Mouse (Mus musculus) left cerebral cortex, postnatal 14 days (tissue): Measurements from ENCODE around the gene Vps51. TPM values are rescaled to one million over a fixed set of nuclear protein-coding genes. Genes with fewer than 3 reads are reported as not detected.
A peak's percentile ranks its signal among the peaks of the same experiment; 100 is the strongest.

Experiments
- DNase-seq, 2 experiments: peaks; one replicate each; pipeline ENCODE4 v3.0.0; 2021 to 2022; ENCODE audit warnings: low spot score in 2 of 2, mixed read lengths in 1 of 2
- intact Hi-C: fragments of 180-260 bp; cut with DNase I; formaldehyde crosslinking; loops from one replicate; pipeline ENCODE4 v1.15.1; 2025
- microRNA-seq, 2 experiments: library from miRNA; unstranded; fragments of <30 nt; microRNA quantifications; one replicate each; pipeline ENCODE4 v1.2.0; 2022
- total RNA-seq, 2 experiments: library from RNA; stranded (reverse); gene quantifications; 2 replicates each; pipeline ENCODE4 v1.2.3; 2021

Vps51 gene
- total RNA-seq, 2 experiments from 2014 or later: 73.9 to 87.1 TPM

DNA sequence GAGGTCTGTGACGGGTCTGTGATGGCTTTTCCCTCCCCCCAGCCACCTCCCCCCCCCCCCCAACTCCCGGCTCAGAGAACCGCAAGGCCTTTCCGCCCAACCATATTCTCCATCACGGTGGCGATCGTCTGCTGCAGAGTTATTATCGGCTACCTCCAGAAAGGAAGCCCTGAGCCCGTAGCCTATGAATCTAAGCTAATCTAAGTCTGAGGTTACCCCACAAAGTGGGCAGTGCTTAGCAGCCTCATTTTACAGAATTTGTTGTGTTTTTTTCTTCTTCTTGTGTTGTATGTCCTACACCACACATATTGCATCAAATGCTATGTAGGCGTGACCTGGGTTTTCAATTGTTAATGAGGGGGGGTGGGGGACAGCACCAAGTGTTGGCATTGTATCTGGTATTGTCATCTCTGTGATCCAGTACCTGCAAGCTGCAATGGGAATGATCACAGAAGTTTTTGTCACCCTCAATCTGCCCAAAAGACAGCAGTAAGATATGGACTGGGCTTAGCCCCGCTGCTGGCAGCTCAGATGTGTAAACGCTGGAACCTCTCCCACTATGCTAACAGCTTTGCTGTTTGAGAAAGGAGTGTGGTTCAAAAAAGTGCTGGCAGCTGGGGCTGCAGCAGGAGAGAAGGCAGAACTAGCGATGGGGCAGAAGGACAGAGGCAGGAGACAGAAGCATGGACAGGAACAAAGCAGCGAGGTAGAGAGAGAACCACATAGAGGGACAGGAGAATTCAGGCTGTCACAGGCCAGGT is 46.3 kb downstream of the Vps51 start:
- intact Hi-C loops: no loop called here
- no peak for DNase-seq

GRCm38 (mm10) chr19:6029426-6029825 is 47.6 kb downstream of the Vps51 start:
- intact Hi-C loops: no loop called here
- no peak for DNase-seq

DNA sequence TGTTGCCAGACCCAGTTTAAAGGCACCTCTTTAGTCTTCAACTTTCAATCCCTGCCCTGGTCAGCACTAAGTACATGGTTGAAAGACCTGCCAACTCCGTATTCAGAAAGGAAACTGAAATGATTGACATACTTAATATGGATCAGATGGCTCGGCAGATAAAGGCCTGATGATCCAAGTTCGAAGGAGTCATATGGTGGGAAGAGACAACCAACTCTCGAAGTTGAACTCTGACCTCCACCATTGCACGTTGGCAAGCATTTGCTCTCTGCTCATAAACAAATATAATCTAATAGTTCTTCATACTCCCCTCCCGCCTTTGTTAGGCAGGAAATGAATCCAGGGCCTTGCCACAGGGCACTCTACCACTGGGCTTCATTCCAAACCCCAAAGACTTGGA is 48.0 kb downstream of the Vps51 start:
- intact Hi-C loops: no loop called here
- no peak for DNase-seq

DNA sequence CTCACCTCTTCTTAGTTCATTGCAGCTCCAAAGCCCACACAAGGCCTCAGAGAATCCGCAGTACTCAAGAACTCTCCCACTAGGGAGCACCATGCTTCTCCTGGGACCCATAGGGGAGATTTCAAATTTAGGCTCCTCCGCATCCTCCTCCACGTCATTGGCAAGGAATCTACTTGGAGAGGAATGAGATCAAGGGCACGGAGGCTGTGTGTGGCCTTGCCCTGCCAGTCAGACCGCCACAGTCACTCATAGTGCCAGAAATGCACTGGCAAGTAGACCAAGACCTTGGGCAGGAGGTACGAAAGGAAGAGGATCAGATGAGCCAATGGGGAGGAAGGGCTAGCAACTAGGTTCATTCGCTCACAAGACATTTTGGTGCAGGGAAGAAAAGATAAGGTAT is 53.1 kb downstream of the Vps51 start:
- no peak for DNase-seq
- intact Hi-C loops: no loop called here

GRCm38 (mm10) chr19:6023059-6023458 is 54.0 kb downstream of the Vps51 start:
- DNase-seq: no peak
- intact Hi-C loops: no loop called here

GRCm38 (mm10) chr19:6020276-6020675 is 56.8 kb downstream of the Vps51 start:
- intact Hi-C loops: no loop called here
- DNase-seq: no peak

DNA sequence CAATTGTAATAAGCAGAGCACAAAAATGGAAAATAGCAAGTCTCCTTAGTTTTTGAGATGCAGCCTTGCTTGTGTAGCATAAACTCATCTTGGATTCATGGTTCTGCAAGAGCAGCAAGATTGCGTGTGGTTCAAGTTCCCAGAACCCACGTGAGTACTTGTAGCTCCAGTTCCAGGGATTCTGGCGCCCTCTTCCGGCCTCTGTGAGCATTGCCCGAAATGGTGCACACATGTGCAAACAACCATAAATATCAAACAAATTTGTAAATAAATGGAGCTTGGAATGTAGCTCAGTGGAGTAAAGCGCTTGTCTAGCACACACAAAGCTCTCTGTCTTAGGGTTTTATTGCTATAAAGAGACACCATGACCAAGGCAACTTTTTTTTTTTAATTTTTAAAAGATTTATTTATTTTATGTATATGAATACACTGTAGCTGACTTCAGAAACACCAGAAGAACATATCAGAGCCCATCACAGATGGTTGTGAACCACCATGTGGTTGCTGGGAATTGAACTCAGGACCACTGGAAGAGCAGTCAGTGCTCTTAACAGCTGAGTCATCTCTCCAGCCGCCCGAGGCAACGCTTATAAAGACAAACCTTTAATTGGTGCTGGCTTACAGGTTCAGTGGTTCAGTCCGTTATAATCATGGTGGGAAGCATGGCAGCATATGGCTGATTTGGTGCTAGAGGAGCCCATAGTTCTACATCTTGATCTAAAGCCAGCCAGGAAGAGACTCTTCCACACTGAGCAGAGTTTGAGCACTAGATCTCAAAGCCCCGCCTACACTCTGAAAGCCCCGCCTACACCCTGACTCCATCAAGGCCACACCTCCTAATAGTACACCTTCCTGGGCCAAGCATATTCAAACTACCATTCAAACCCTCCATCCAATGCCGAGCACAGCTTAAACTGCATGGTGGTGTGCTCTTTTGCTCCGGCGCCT is 58.6 kb downstream of the Vps51 start:
- intact Hi-C loops: loop anchor here (2.0 to 5.0 kb wide), 2 partner anchors 54 to 96 kb away; partner anchors contain the start of genes Cdc42ep2 and Pola2
- peak; percentile 88 to 91 for DNase-seq

Small RNAs within 50 kb of the gene (microRNA-seq; reads per million reads assigned to microRNA genes)
- gene Mir6988: 2.6 to 4.0 reads per million in 2 experiments

Other genes starting within 250 kb of the Vps51 start
- gene Frmd8, start 202.0 kb downstream of the Vps51 start, total RNA-seq: 10 to 100 TPM; 11.1 to 12.1 TPM
- 1 to 10 TPM; 2.8 to 3.0 TPM for gene Slc25a45, start 199.4 kb downstream of the Vps51 start, total RNA-seq
- gene Tigd3, start 183.1 kb downstream of the Vps51 start, total RNA-seq: 1 to 10 TPM; 5.6 to 5.9 TPM
- 10 to 100 TPM; 87.6 to 90.4 TPM for gene Dpf2, start 164.2 kb downstream of the Vps51 start, total RNA-seq
- 1 to 10 TPM; 7.1 to 8.0 TPM for gene Cdc42ep2, start 152.4 kb downstream of the Vps51 start, total RNA-seq
- 1 to 10 TPM; 6.2 to 6.6 TPM for gene Pola2, start 113.0 kb downstream of the Vps51 start, total RNA-seq
- gene Slc22a20, start 91.1 kb downstream of the Vps51 start, total RNA-seq: not detected
- 10 to 100 TPM; 14.5 to 17.4 TPM for gene Capn1, start 61.3 kb downstream of the Vps51 start, total RNA-seq
- 10 to 100 TPM; 41.2 to 44.4 TPM for gene Syvn1, start 30.7 kb downstream of the Vps51 start, total RNA-seq
- 10 to 100 TPM; 49.8 to 54.3 TPM for gene Mrpl49, start 19.4 kb downstream of the Vps51 start, total RNA-seq
- gene Fau, start 19.4 kb downstream of the Vps51 start, total RNA-seq: 100 to 1,000 TPM; 597 to 658 TPM
- gene Znhit2, start 16.0 kb downstream of the Vps51 start, total RNA-seq: 10 to 100 TPM; 39.4 to 41.7 TPM
- 10 to 100 TPM; 41.3 to 46.1 TPM for gene Tm7sf2, start 8.9 kb downstream of the Vps51 start, total RNA-seq
- gene Tmem262, start 2.8 kb upstream of the Vps51 start, total RNA-seq: not detected
- 1 to 10 TPM in 1 of 2 experiments, under 1 TPM in 1; 0.59 to 1.3 TPM for gene Gm28374, start 5.0 kb upstream of the Vps51 start, total RNA-seq
- gene Zfpl1, start 7.7 kb upstream of the Vps51 start, total RNA-seq: 10 to 100 TPM; 32.8 to 35.0 TPM
- gene Cdca5, start 7.8 kb upstream of the Vps51 start, total RNA-seq: under 1 TPM; 0.38 to 0.44 TPM
- not detected for gene AC131692.1, start 17.2 kb upstream of the Vps51 start, total RNA-seq
- not detected for gene Naaladl1, start 28.6 kb upstream of the Vps51 start, total RNA-seq
- 10 to 100 TPM; 23.7 to 24.7 TPM for gene Sac3d1, start 41.4 kb upstream of the Vps51 start, total RNA-seq
- gene Snx15, start 51.1 kb upstream of the Vps51 start, total RNA-seq: 10 to 100 TPM; 39.2 to 42.9 TPM
- gene Batf2, start 63.8 kb upstream of the Vps51 start, total RNA-seq: under 1 TPM in 1 of 2 experiments, not detected in 1; 0.33 TPM
- gene Arl2, start 64.3 kb upstream of the Vps51 start, total RNA-seq: 10 to 100 TPM; 61.2 to 69.7 TPM
- gene Majin, start 107.2 kb upstream of the Vps51 start, total RNA-seq: under 1 TPM; 0.27 to 0.40 TPM
- gene Gpha2, start 149.1 kb upstream of the Vps51 start, total RNA-seq: not detected
- gene Ppp2r5b, start 158.6 kb upstream of the Vps51 start, total RNA-seq: 100 to 1,000 TPM; 187 to 194 TPM
- gene Atg2a, start 164.4 kb upstream of the Vps51 start, total RNA-seq: 10 to 100 TPM; 37.8 to 38.5 TPM
- gene Ehd1, start 199.5 kb upstream of the Vps51 start, total RNA-seq: 10 to 100 TPM; 44.2 to 51.7 TPM
- gene Cdc42bpg, start 229.2 kb upstream of the Vps51 start, total RNA-seq: 1 to 10 TPM; 2.7 to 3.1 TPM